Mouse (Mus musculus) Patski (cell line): ENCODE data around the gene Btc. TPM values are rescaled to one million over a fixed set of nuclear protein-coding genes. Genes with fewer than 3 reads are reported as not detected.

Experiments used
- ATAC-seq: fragments of 100-300 bp; one replicate; pipeline ENCODE4 v1.8.0; 2021
- CTCF ChIA-PET: fragments of 350-600 bp; sonication (Branson Sonifier 250); formaldehyde crosslinking; loops from one replicate; lab custom pipeline; 2022; ENCODE audit warnings: inconsistent platforms; lab: Charles Lee
- POLR2A ChIA-PET: fragments of 350-600 bp; sonication (Branson Sonifier 250); formaldehyde crosslinking; loops from one replicate; lab custom pipeline; 2022; ENCODE audit warnings: antibody characterized with exemption, inconsistent platforms; lab: Charles Lee
- DNase-seq: peaks from one replicate; pipeline ENCODE4 v3.0.0-alpha.2; 2011; ENCODE audit warnings: low read depth, low spot score
- H3K27me3 ChIP-seq: fragments of 371-371 bp; one replicate; pipeline ENCODE4 v1.5.1; 2021
- CTCF ChIP-seq: fragments of 100-300 bp; IDR thresholded peaks from one replicate; pipeline ENCODE4 v1.5.1; 2021
- in situ Hi-C: fragments of 300-500 bp; cut with MboI; formaldehyde crosslinking; loops from 3 replicates; pipeline ENCODE4 v1.11.1; 2018; ENCODE audit warnings: low pct_unique_long_range_greater_than_20kb, mixed read lengths
- polyA plus RNA-seq: library from polyadenylated mRNA; unstranded; gene quantifications from one replicate; pipeline ENCODE4 v1.2.3, GENCODE M21; 2021

Btc gene
- polyA plus RNA-seq, 1 experiment from 2014 or later: 8.7 TPM

DNA sequence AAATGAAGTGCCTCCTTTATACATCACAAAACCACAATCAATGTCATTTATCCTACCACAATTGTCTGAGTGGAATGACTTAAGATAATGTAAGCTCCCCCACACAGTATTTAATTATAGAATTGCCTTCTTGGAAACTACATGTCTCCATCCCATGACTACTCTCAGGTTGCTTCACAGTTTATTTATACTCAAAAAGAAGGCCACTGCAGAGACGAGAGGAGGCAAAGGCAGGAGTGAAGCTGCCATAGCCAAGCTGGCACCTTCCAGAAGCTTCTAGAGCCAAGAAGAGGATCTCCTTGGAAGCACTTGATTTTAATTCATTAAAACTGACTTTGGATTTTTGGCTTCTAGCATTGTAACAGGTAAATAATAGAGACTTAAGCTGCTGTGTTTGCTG lies 81.0 kb downstream of the Btc start:
- peaks cover 6% of the 10 kb centered on the region for H3K27me3 ChIP-seq
- in situ Hi-C loops: no loop called here
- ATAC-seq: no peak
- ChIA-PET POLR2A (no interaction called here), CTCF (interaction anchor here (0.6 to 0.9 kb wide), 2 partner anchors 9 to 28 kb away, joined by 3 read pairs; no protein-coding TSS in a partner anchor)
- no peak for TF ChIP-seq CTCF
- no peak for DNase-seq

DNA sequence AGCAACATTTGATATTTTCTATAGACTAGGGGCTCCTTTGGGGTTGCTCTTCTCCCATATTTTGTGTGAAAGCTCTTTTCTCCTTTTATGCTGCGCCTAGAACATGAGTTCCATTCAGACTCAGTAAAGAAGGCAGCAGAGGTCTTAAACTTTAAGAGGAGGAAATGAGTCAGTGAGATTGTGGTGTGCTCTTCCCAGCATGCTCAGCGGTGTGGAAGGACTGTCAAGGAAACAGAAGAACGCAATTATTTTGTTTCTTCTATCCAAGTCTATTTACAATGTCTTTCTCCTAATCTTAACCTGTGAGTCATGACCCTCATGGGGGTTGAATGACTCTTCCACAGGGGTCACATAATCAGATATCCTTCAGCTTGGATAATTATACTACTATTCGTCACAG lies 82.4 kb downstream of the Btc start:
- ChIA-PET CTCF (interaction anchor here (1.2 to 1.3 kb wide), 2 partner anchors 12 to 20 kb away, joined by 4 to 5 read pairs; no protein-coding TSS in a partner anchor), POLR2A (no interaction called here)
- no peak for TF ChIP-seq CTCF
- DNase-seq (no peak), ATAC-seq (no peak)
- in situ Hi-C loops: no loop called here
- H3K27me3 ChIP-seq: peaks cover 6% of the 10 kb centered on the region

GRCm38 (mm10) chr5:91313971-91314370 lies 88.8 kb downstream of the Btc start:
- no peaks in the 10 kb centered on the region for H3K27me3 ChIP-seq
- DNase-seq: no peak
- in situ Hi-C loops: no loop called here
- POLR2A ChIA-PET: no interaction called here
- CTCF ChIA-PET: no interaction called here
- no peak for ATAC-seq
- TF ChIP-seq CTCF: no peak

GRCm38 (mm10) chr5:91311767-91312166 lies 91.0 kb downstream of the Btc start:
- ATAC-seq: no peak
- H3K27me3 ChIP-seq: no peaks in the 10 kb centered on the region
- POLR2A ChIA-PET: no interaction called here
- DNase-seq: no peak
- in situ Hi-C loops: no loop called here
- no peak for TF ChIP-seq CTCF
- CTCF ChIA-PET: no interaction called here

GRCm38 (mm10) chr5:91308576-91308975 lies 94.2 kb downstream of the Btc start:
- DNase-seq (no peak), ATAC-seq (no peak)
- no peaks in the 10 kb centered on the region for H3K27me3 ChIP-seq
- no peak for TF ChIP-seq CTCF
- CTCF ChIA-PET: interaction anchor here (0.7 to 3.4 kb wide), 32 partner anchors 10 to 348 kb away, joined by 3 to 21 read pairs (median 4); partner anchors contain the start of gene Ereg
- POLR2A ChIA-PET: no interaction called here
- in situ Hi-C loops: loop anchor here (5.0 to 10.0 kb wide), 5 partner anchors 111 to 364 kb away; no protein-coding TSS in a partner anchor

DNA sequence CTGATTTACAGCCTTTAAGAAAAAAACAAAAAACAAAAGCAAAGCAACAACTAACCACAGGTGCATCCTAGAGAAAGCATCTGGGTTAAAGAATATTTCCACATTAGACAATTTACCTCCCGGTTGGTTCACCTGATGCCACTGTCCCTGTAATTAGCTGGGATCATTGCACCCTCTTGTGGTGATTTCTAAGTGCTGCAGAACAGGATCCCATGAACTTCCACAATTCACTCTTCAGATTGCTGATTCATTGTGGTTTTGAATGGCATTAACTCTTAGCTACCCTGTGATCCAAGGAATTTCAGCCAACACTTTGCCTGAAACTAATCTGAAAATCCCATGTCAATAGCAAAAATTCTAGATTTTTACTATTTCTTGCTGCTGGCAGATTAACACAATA lies 94.9 kb downstream of the Btc start:
- TF ChIP-seq CTCF: peak; percentile 90
- in situ Hi-C loops: loop anchor here (5.0 to 10.0 kb wide), 5 partner anchors 111 to 363 kb away; no protein-coding TSS in a partner anchor
- ATAC-seq (no peak), DNase-seq (peak; percentile 53)
- H3K27me3 ChIP-seq: no peaks in the 10 kb centered on the region
- ChIA-PET CTCF (interaction anchor here (0.7 to 3.4 kb wide), 34 partner anchors 10 to 347 kb away, joined by 3 to 21 read pairs (median 4); partner anchors contain the start of gene Ereg), POLR2A (interaction anchor here (0.6 to 1.4 kb wide), 2 partner anchors 269 to 299 kb away, joined by 3 to 7 read pairs; no protein-coding TSS in a partner anchor)

Other genes with a start within 250 kb of the Btc start
- gene Parm1, start 114.6 kb upstream of the Btc start, polyA plus RNA-seq: 222 TPM